In the genomic region with DNA sequence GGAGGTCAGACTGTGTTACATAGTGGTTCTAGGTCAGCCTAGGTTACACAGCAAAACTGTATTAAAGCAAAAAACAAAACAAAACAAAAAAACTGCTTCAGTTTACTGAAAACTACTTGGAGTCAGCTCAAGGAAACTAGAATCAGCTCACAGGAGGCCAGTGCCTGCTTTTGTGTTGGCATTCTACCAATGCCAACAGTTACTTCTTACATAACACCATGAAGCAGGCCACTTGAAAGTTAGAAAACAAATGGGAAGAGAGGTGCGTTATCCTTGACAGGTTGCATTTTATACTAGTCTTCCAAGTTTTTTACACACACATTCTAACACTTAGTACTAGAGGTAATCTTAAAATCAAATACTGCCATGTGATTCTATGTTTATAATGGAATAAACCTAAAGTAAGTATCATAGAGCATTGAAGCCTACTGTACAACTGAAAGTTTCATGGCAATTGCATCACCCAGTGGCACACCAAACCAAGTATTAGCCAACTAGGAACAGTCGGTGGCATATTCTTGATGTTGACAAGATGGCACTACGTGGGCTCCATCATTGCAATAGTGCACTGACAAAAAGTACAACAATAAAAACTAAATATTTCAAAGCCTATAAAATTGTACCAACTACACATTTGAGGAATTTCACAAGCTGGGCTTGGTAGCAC, we compare ENCODE assay signal across 14 mouse cellular contexts. TPM values are rescaled to one million over a fixed set of nuclear protein-coding genes. Genes with fewer than 3 reads are reported as not detected.
A peak's percentile ranks its signal among the peaks of the same experiment; 100 is the strongest.
DNase-seq lines count a peak whose midpoint lies in the region; ATAC-seq and TF ChIP-seq lines count a peak whose summit lies in the region.
"Had no signal": no experiment of that assay in that cellular context is flagged by ENCODE, and none has a peak within 500 bp of the region (broad histone marks: within the 10 kb centered on the region; RNA-seq: fewer than 3 reads in every experiment).

No protein-coding gene starts in this region.

- peak overlapping the region; percentile 38; the same call in 1 of the 2 replicates for H3K27ac ChIP-seq in heart, embryonic 15.5 days
- peak overlapping the region; percentile 8; the same call in 1 of the 2 replicates for H3K27ac ChIP-seq in layer of hippocampus, adult 2 months
- H3K27ac ChIP-seq: embryonic facial prominence, embryonic 12.5 days; forebrain, embryonic 10.5 days; macrophage; midbrain, embryonic 15.5 days; neural tube, embryonic 13.5 days had no signal

- peaks cover 7% of the 10 kb centered on the region; the same call in 1 of the 2 replicates for H3K4me1 ChIP-seq in heart, embryonic 15.5 days (replicated peaks)
- H3K4me1 ChIP-seq: embryonic facial prominence, embryonic 12.5 days; forebrain, embryonic 10.5 days; midbrain, embryonic 15.5 days; neural tube, embryonic 13.5 days had no signal

- intact Hi-C loops in heart, postnatal 25 days (cut with DNase I) = no loop called here

- TF ChIP-seq CTCF in layer of hippocampus, adult 2 months (conservative IDR thresholded peaks at IDR 0.05) = no peak

- no peaks in the 10 kb centered on the region for H3K27me3 ChIP-seq in heart, embryonic 15.5 days
- H3K27me3 ChIP-seq: embryonic facial prominence, embryonic 12.5 days; midbrain, embryonic 15.5 days; neural tube, embryonic 13.5 days had no signal

- ATAC-seq in heart, embryonic 15.5 days (replicated peaks; ENCODE audit: insufficient number of reproducible peaks, insufficient read depth, low FRiP score, low read depth) = no peak
- peak; percentile 66 for ATAC-seq in megakaryocyte progenitor cell, adult 5-6 weeks (replicated peaks; ENCODE audit: poor library complexity)
- ATAC-seq: midbrain, embryonic 15.5 days had no signal

- H3K4me2 ChIP-seq in heart, embryonic 15.5 days = no peak overlapping the region
- H3K4me2 ChIP-seq: embryonic facial prominence, embryonic 12.5 days; midbrain, embryonic 15.5 days; neural tube, embryonic 13.5 days had no signal

- H3K9me3 ChIP-seq in heart, embryonic 15.5 days (replicated peaks) = no peaks in the 10 kb centered on the region
- H3K9me3 ChIP-seq: embryonic facial prominence, embryonic 12.5 days; forebrain, embryonic 10.5 days; midbrain, embryonic 15.5 days; neural tube, embryonic 13.5 days had no signal

- WGBS in heart, embryonic 15.5 days = 83% methylated on average over 3 of the region's 3 CpGs

- H3K4me3 ChIP-seq in heart, embryonic 15.5 days = no peak overlapping the region
- H3K4me3 ChIP-seq in layer of hippocampus, adult 2 months = no peak overlapping the region
- H3K4me3 ChIP-seq: embryonic facial prominence, embryonic 12.5 days; forebrain, embryonic 10.5 days; midbrain, embryonic 15.5 days; neural tube, embryonic 13.5 days had no signal

- peak; percentile 14 to 77 for DNase-seq in adrenal gland, adult (ENCODE audit: inconsistent age in 2 of 2, low spot score in 1 of 2)
- no peak for DNase-seq in adrenal gland, postnatal 14 days
- DNase-seq in heart, postnatal 25 days (ENCODE audit: low spot score) = no peak
- no peak for DNase-seq in layer of hippocampus, adult 2 months (ENCODE audit: low spot score in 2 of 2)
- DNase-seq in layer of hippocampus, adult 18-20 months (ENCODE audit: low spot score in 2 of 2) = no peak
- DNase-seq in embryo, embryonic 9.5 days (ENCODE audit: extremely low spot score) = no peak
- DNase-seq: gastrocnemius, postnatal 10 days had no signal

- H3K9ac ChIP-seq in heart, embryonic 15.5 days = no peak overlapping the region
- H3K9ac ChIP-seq: embryonic facial prominence, embryonic 12.5 days; midbrain, embryonic 15.5 days; neural tube, embryonic 13.5 days had no signal

- H3K36me3 ChIP-seq in heart, embryonic 15.5 days = no peaks in the 10 kb centered on the region
- H3K36me3 ChIP-seq: embryonic facial prominence, embryonic 12.5 days; forebrain, embryonic 10.5 days; midbrain, embryonic 15.5 days; neural tube, embryonic 13.5 days had no signal

RNA-seq across cellular contexts. Expression of a gene that starts 37.8 kb away (rescaled TPM):
- total RNA-seq in adrenal gland, postnatal 14 days (2021) = 6.5 and 7.6 TPM in 2 replicates
- 39.2 and 46.6 TPM in 2 replicates for polyA plus RNA-seq in heart, embryonic 15.5 days (2015; fragmentation: Nextera tagmentation; extraction: Ambion mirVana)
- total RNA-seq in heart, postnatal 25 days (2021) = 10 to 100 TPM; 79.5 to 80.2 TPM
- 10 to 100 TPM; 16.6 to 18.0 TPM for total RNA-seq in layer of hippocampus, adult 2 months (2021)
- total RNA-seq in layer of hippocampus, adult 18-20 months (2021) = 10 to 100 TPM; 16.8 to 17.9 TPM
- total RNA-seq in megakaryocyte progenitor cell, adult 5-6 weeks (2015) = 0.20 and 0.42 TPM in 2 replicates
- total RNA-seq in megakaryocyte progenitor cell, adult 5-6 weeks (2017) = 0.03 TPM in 1 of 2 replicates, not detected in the other

Comparison
In these comparisons a context has a peak if more than half of its experiments do, and no peak if none do; other contexts are left out.
1. DNase-seq: peak in adrenal gland, adult (2 of 2); none in adrenal gland, postnatal 14 days (single experiment), heart, postnatal 25 days (single experiment), layer of hippocampus, adult 2 months (0 of 2), layer of hippocampus, adult 18-20 months (0 of 2) and embryo, embryonic 9.5 days (single experiment).